Mouse (Mus musculus): ENCODE data around the gene 5730596B20Rik.

Gene 5730596B20Rik

DNA sequence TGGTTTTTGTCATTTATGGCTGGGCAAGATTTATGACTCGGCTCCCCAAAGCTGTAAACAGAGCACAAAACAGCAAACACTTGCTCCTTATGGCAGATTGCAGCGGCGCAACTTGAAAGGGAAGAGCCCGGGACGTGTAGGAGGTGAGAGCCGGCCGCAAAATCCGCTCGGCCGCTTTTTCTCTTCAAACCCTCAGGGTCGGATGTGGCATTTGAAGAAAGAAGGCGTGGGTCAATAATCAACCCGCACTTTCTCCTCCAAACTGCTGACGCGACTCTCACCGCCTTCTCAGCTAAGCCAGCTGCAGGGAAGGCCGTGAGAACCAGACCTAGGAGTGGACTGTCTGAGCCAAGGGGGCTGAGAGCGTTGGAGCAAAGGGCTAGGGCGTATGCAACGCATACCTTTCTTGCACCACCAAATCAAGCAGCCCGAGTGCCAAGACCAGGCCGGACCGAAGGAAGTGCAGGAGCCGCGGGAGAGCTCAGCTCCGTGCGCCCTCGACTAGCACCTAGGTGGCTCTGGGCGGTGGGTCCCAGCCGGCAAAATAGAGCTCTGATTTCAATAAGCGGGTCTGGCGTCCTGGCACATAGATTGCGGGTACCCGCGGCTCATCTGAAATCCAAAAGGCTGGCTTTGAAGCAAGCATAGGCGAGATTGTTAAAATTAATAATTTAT, at the start of gene 5730596B20Rik:
5730596B20Rik (plus strand) TSS at position 438 of the 675 bp plus-strand sequence.
- no peak for TF ChIP-seq GATA4 (IDR thresholded peaks at IDR 0.05; ENCODE audit: insufficient replicate concordance, low read length)

DNA sequence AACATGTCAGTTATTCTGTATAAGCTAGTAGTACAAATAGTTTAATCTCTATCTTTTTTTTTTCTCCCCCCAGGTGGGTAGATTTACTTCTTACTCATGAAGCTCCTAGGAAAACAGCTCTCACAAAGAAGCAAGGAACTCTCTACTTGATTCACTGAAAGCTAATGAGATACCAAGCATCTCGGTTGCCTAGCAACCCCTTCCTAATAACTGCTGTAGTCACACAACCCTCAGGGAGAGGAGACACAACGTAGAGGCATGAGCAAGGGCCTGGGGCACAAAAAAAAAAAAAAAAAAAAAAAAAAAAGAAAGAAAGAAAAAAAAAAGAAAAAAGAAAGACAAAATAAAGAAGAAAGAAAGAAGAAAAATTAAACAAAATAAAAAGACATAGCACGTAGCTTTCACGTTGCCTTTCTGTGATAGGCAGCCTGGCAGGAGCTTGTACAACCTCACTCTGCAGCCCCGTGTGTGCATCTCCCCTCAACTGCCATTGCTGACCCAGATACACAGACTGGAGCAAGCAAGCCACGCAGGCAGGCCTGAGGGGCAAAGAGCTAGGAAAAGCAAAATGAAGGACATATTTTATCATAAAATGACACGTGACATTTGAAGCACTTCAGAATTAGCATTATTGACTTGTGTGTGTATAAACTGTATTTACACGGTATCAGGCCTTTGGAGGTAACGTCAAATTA, 39.3 kb upstream of the 5730596B20Rik start:
- no peak for TF ChIP-seq GATA4 (IDR thresholded peaks at IDR 0.05; ENCODE audit: insufficient replicate concordance, low read length)

DNA sequence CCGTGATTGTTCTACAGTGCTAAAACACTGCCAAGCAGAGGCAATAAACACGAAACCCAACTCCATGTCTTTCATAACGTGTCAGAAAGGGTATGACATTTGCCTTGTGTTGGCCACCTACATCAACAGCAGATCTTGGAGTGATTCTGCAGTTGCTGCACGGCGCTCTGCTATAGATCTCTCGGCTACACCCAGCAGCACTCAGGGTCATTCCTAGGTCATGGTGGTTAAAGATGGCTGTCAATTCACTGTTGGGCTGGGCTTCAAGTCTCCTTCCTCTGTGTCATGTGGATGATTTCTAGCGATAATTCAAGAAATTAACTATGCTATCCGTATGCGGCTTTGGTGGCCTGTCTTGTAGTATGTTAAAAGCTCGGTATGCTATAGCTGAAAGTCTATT, 38.7 kb upstream of the 5730596B20Rik start:
- no peak for TF ChIP-seq GATA4 (IDR thresholded peaks at IDR 0.05; ENCODE audit: insufficient replicate concordance, low read length)

DNA sequence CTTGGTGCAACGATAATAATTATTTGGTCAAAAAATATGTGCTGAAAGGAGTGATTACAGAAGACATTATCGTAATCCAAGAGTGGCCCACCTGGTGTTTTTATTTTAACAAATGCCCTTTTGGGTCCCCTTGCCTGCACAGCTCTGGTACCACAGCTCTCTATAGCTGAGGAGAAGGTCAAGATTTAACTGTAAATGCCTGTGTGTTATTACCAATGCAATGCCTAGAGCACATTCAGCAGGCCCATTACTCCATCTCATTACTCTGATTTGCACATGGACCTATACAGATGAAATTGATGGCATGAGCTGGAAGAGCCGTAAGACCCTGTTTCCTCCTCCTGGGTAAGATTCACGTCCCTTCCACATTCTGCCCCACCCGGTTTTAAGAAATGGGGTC, 38.2 kb upstream of the 5730596B20Rik start:
- TF ChIP-seq GATA4 (IDR thresholded peaks at IDR 0.05; ENCODE audit: insufficient replicate concordance, low read length), result no peak

DNA sequence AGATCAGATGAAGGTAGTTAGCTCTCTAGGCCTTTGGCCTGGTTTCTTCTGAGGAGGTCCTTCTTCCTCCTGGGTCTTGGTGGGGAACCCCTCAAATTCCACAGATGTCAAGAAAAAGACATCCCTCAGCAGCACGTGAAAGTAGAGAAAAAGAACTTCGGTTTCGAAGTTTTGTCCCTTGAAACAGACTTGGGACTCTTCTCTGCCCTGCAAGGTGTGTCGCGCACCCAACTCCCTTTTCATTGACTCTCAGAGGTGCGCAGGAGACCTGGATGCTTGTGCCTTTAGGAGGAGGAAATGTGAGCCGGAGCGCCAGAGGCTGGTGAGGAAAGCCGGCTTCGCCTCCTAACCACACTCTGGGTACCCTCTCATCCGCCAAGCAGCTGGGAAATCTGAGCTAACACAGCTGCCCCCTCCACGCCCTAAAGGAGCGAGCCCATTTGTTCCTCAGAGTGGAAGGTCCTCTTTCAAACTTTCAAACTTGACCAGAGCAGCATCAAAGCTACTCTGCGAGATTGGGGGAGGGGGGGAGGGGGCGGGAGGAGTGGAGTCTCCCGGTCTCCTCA, 26.8 kb upstream of the 5730596B20Rik start:
- TF ChIP-seq GATA4 (IDR thresholded peaks at IDR 0.05; ENCODE audit: insufficient replicate concordance, low read length), result no peak

DNA sequence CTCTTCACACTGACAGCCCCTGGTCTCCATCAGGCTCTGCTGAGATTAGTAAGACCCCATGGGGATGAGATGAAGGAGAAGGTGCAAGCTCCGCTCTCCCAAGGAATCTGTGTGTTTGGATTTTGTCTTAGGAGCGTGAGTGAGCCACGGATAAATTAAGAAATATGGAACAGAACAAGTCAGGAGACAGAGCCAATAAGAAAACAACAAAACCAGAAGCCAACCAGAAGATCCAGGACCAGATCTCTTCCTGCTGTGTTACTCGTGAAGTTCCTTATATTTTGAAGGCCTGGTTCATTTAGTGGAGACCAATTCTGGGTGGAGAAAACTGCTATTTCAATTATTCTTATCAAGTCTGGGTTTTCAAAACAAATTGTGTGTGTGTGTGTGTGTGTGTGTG, 25.7 kb upstream of the 5730596B20Rik start:
- no peak for TF ChIP-seq GATA4 (IDR thresholded peaks at IDR 0.05; ENCODE audit: insufficient replicate concordance, low read length)

DNA sequence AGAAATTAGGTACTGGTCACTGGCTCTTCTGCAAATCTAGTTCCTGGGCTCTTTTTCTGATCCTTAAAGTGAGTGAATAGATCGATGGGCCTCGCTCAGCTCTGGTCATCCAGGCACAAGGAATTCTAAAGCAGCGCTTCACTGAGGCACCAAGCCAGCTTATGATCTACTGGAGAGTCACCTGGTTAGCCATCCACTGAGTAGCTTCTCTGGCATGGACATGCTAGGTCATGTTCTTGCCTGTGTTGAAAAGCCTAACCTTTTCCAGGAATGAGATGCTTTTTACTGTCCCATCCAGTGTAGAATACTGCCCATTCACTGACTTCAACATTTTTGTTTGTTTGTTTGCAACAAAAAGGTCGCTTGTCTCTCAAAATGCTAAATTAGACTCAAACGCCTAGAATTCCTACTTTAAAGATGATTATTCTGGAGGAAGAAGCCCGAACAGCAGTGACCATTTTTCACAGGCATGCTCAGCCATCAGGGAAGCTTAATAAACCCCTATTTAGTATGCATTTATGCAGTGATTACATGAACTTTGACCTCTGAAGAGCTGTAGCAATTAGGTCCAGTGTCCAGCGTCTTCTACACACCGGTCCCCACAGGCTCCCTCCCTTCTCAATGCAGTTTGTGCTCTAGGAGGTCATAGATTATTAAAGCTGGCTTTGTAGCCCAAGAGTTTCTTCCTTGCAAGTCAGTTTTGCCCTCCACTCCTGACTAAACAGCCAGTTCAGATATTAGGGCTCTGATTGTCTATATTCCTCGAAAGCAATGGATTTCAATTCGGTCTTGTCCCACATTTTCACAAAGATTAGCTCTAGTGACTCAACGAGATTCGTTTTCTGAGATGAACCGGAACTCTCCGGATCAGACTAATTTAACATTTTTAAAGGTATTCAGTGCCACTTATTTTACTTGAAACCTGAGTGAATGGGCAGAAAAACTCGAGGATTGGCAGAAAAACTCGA, 24.8 kb upstream of the 5730596B20Rik start:
- no peak for TF ChIP-seq GATA4 (IDR thresholded peaks at IDR 0.05; ENCODE audit: insufficient replicate concordance, low read length)

DNA sequence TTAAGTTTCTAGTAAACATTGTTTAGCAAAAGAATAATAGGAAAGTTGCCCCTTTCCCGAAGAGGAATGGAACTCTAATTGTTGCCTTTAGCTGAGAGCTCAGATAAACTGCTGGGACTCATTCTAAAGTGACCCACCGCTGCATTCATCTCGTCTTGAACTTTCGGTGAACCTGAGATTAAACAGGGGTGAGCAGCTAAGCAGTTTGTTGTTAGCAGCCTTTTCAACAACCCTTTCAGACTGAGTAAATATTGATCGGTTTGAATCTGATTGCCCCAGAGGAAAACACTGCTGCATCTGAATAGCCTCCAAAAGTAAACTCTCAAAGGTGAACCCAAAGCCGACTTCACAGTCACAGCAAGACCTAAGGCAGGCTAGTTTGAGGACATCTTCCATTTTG, 24.0 kb upstream of the 5730596B20Rik start:
- TF ChIP-seq GATA4 (IDR thresholded peaks at IDR 0.05; ENCODE audit: insufficient replicate concordance, low read length), result no peak

DNA sequence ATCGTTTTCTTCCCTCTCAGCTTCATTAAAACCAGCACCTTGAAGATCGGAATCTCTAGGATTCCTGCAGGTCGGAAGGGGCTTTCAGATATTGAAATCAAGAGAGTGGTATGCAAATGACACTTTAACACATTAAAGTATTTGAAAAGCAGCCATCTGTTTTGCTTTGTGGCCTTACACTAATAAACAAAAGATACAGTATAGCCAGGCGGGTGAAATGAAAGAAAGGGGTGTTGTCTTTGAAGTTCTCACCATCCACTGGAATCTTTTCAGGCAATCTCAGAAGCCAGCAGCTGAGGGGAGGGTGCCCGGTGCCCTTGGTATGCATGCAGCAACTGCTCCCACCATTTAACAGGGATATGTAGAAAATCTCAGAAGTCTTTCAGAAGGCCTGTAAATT, 23.3 kb upstream of the 5730596B20Rik start:
- TF ChIP-seq GATA4 (IDR thresholded peaks at IDR 0.05; ENCODE audit: insufficient replicate concordance, low read length), result no peak

DNA sequence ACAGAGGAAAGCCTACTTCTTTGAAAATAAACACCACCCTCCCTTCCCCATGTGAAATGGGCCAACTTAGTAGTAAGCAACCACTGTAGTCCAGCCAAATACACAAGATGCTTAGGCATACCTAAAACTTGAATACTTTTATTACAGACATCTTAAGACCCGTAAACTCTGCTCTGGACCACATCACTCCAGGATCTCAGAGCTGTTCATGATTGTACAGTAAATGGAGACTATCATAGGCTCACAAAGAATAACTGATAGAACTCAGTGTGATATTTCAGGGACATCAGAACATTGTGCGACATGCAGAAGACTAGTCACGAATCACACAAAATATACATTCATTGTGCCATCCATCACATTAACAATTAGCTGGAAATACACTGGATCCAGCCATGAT, 21.8 kb upstream of the 5730596B20Rik start:
- no peak for TF ChIP-seq GATA4 (IDR thresholded peaks at IDR 0.05; ENCODE audit: insufficient replicate concordance, low read length)

DNA sequence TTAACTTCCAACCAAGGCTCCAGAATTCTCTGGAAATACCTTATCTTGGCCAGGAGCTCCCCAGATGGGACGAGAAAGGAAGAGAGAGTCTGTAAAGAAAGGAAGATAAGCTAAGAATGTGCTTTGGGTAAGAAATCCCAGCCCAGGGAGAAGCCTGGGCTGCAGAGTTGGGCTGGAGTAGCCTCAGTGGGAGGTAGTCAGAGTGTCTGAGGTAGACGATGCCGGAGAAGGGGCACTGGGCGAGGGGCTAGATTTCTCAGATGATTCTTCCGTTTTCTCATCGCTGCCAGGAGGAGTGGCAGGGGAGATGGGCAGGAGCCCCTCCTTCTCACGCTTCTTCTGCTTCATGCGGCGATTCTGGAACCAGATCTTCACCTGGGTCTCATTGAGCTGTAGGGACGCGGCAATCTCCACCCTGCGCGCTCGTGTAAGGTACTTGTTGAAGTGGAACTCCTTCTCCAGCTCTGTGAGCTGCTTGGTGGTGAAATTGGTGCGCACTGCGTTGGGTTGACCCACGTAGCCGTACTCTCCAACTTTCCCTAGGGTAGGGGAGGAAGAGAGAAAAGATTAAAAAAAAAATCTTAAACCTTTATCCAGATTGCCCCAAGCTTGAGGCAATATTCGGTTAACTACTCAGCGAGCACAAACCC, 20.6 kb upstream of the 5730596B20Rik start:
- TF ChIP-seq GATA4 (IDR thresholded peaks at IDR 0.05; ENCODE audit: insufficient replicate concordance, low read length), result no peak

DNA sequence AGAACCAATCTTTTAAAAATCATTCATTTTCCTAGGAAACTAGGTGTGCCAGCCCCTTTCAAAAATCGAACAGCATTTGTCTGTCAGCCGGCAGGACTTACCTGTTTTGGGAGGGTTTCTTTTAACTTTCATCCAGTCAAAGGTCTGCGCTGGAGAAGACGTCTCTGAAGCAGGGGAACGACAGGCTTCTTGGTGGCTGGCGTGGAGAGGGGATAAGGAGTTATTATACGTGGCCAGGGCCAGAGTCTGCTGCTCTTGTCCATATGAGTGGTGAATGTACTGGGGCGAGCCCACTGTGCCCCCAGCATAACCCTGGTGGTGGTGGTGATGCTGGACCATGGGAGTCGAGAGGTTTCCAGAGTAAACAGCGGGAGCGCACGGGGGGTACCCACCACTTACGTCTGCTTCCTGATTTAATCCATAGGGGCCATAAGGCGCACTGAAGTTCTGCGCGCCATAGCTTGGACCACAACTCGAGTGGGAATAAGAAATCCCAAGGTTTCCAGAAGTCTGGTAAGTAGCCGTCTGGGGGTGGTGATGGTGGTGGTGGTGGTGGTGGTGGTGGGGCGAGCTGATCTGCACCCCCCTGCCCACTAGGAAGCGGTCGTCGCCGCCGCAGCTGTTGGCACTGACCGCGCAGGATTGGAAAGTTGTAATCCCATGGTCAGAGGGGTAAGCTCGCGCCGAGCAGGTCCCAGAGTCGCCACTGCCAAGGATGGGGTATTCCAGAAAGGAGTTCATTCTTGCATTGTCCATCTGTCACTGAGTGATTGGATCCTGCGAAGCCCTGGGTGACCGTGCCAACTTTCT, 19.6 kb upstream of the 5730596B20Rik start:
- no peak for TF ChIP-seq GATA4 (IDR thresholded peaks at IDR 0.05; ENCODE audit: insufficient replicate concordance, low read length)

DNA sequence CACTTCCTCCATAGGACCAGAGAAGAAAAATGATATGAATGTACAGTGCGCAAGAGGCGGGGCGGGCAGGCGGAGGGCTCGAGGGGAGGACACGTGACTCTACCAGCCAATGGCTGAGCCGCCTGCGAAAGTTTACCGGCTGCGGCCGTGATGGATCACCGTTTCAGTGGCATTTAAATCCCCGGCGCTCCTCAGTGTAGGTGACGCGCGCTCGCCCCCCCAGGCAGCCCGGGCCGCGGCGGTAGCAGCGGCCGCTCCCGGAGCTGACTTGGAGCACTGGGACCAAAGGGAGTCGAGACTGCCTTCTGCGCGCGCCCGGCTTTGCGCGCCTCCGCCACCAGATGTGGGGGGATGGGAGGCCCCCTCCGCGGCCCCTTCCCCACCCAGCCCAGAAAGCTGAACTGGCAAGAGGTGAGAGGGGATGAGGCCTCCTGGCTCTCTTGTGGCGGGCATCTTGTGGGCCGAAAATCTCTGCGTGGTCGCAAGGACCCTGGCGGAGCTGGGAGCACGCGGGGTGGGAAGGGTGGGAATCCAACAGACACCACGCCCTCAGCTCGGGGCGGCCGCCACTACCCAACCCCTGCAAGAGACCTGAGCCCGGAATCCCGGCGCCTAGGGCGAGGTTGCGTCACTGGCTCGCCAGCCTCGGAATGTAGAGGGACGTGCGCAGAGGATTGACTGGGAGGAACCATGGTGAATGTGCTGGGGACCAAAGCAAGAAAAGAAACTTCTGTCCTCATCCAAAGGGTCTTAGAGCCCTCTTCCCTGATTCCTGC, 18.8 kb upstream of the 5730596B20Rik start, which contains the start of gene Hoxa1:
Hoxa1 (minus strand) TSS at position 42 of the 776 bp plus-strand sequence.
- no peak; the same call in 1 of the 2 replicates for TF ChIP-seq GATA4 (IDR thresholded peaks at IDR 0.05; ENCODE audit: insufficient replicate concordance, low read length)

All from liver, adult (tissue).